Mouse (Mus musculus) urinary bladder, postnatal 0 days (tissue): Measurements from ENCODE around the gene Alkbh3. TPM values are rescaled to one million over a fixed set of nuclear protein-coding genes. Genes with fewer than 3 reads are reported as not detected.

ENCODE experiments used
- polyA plus RNA-seq: library from polyadenylated mRNA; unstranded; fragments of >200 nt; fragmentation: Nextera tagmentation; extraction: Ambion mirVana; gene quantifications from 2 replicates; pipeline ENCODE4 v1.2.1, GENCODE M21; 2015

The Alkbh3 gene
- 56.9 and 59.9 TPM in 2 replicates for polyA plus RNA-seq

DNA sequence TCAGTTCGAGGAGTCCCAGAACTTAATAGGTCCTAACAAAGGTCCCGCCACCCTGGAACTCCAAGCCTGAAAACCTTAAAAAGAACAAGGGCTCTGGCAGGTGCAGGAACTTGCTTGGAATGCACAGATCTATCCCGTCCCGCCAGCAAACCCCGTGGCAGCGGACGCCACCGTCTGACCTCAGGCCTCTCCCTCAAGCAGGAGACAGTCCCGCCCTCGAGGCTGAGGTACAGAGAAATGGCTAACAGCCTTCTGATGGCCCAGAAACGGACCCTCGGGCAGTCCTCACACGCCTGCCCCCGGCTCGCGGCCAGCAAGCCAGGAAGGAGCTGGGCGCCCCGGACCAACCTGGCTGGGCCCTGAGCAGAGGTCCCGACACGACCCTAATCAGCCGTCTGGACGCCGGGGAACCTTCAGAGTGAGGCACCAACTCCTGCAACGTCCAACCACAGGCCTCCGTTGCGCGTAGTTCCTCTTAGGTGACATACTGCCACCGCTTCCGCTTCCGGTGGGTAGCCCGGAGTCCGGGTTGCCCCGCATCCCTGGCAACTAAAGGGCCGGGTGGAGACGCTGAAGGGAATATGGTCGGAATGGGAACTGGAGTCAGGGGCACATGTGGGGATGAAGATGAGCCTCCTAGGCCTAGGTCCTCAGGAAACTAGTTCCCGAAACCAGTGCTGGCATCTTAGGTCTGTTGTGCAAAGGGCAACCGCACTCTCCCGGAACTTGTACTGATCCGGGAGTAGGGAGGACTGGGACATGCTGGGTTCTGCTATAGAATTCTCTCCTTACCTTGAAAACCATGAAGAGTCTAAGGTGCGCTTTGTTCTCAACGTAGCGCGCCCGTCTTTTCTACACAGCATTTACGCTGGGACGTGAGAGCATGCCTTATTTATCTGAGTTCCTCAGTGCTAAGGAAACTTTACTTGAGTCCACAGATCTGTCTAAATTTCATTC lies at the start of gene Alkbh3:
TSS of gene Alkbh3 (minus strand) at position 473 of the 957 bp plus-strand sequence.

DNA sequence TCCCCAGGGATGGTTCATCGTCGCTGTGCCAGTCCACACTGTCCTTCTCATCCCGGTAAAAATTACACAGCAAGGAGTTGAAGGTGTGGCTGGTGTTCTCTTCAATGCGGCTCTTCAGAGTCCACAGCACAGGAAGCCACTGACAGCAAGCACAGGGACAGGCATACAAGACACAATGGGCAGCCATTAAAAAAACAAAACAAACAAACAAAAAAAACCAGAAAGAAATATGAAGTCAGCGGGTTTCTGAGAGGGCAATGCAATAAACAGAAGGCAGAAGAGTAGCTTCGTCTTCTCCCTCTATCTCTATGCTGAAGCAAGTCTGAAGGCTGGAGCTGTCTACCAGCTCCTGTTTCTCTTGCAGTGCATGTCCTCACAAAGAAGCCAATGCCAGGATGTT lies 14.4 kb downstream of the Alkbh3 start, which contains the start of gene Gm27027:
TSS of gene Gm27027 (minus strand) at position 101 of the 400 bp plus-strand sequence.

DNA sequence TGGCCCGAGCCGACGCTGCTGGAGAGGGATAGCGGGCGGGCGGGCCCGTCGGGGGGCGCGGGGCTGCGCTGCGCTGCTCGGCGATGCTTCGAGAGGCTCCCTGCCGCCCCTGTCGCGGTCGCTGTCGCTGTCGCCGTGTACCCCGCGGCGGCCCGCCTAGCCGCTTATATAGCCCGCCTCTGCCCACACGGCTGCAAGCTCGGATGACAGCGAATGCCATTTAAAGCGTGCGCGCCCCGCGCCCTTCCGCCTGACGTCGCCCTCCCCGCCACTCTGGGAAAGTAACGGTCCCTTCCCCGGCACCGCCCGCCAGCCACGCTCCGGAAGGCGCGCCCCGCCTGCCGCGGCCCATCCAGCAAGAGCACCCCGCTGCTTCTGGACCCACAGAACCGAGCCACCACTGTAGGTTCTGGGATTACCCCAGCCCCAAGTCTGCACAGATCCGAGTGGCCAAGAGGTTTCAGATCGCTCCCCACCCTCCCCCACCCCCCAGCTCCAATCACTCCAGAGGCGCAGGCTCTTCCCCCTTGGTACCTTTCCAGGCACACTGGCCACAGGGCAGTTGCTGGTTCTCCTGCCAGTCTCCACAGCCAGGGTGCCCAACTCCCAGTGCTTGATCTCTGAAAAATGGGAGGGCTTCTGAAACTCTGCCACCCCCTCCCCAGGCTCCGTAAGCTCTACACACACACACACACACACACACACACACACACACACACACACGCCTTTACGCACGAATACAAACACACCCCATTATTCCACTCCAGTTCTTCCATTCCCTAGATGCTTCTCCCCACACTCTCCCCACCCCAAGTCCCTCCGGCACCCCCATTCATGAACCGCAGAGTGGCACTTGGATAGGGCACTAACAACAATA lies 53.5 kb downstream of the Alkbh3 start, which contains the start of gene Gm13889:
TSS of gene Gm13889 (minus strand) at position 294 of the 877 bp plus-strand sequence.

Other genes with a start within 250 kb of the Alkbh3 start
- gene Ext2, start 188.2 kb downstream of the Alkbh3 start, polyA plus RNA-seq, result 58.6 and 65.2 TPM in 2 replicates
- gene Accs, start 160.9 kb downstream of the Alkbh3 start, polyA plus RNA-seq, result 4.1 and 4.5 TPM in 2 replicates
- gene Accsl, start 141.7 kb downstream of the Alkbh3 start, polyA plus RNA-seq, result not detected in 2 replicates
- 20.5 and 21.8 TPM in 2 replicates for gene Gm13889, start 53.6 kb downstream of the Alkbh3 start, polyA plus RNA-seq
- not detected in 2 replicates for gene Gm27027, start 14.5 kb downstream of the Alkbh3 start, polyA plus RNA-seq
- gene Hsd17b12, start 147.2 kb upstream of the Alkbh3 start, polyA plus RNA-seq, result 94.6 and 109 TPM in 2 replicates